Mouse (Mus musculus): Measurements from ENCODE around the gene Ugt1a5.

- no peak for TF ChIP-seq MAFK (IDR thresholded peaks at IDR 0.05; ENCODE audit: insufficient read depth, low read depth, low read length)
- TF ChIP-seq ZNF384 (IDR thresholded peaks at IDR 0.05; ENCODE audit: low read depth, low read length) = no peak
These were observed 61.7 kb downstream of the Ugt1a5 start for GRCm38 (mm10) chr1:88227482-88227881.

All from ES-E14 (cell line).